Mouse (Mus musculus) gastrocnemius, postnatal 10 days (tissue): Measurements from ENCODE around the gene Syk. TPM values are rescaled to one million over a fixed set of nuclear protein-coding genes. Genes with fewer than 3 reads are reported as not detected.

Experiments
- DNase-seq: peaks from one replicate; pipeline ENCODE4 v3.0.0; 2021; ENCODE audit warnings: mixed read lengths
- long read RNA-seq, 2 experiments: library from polyadenylated mRNA; stranded (forward); transcript quantifications; one replicate each; pipeline ENCODE4 v2.0.0; 2021
- total RNA-seq, 2 experiments: library from RNA; stranded (reverse); gene quantifications; 2 replicates each; pipeline ENCODE4 v1.2.3; 2021

The Syk gene
- 1 to 10 TPM; 3.2 to 5.8 TPM for total RNA-seq
- long read RNA-seq, experiment 1, full-length matches to known transcripts: 4 of 8 reads
- long read RNA-seq, experiment 1, partial matches to known transcripts: 1 of 8 reads
- long read RNA-seq, experiment 1, other reads (novel, unspliced or antisense): 3 of 8 reads
- long read RNA-seq, experiment 2, partial matches to known transcripts: 0 of 1 reads
- long read RNA-seq, experiment 2, other reads (novel, unspliced or antisense): 1 of 1 reads

DNA sequence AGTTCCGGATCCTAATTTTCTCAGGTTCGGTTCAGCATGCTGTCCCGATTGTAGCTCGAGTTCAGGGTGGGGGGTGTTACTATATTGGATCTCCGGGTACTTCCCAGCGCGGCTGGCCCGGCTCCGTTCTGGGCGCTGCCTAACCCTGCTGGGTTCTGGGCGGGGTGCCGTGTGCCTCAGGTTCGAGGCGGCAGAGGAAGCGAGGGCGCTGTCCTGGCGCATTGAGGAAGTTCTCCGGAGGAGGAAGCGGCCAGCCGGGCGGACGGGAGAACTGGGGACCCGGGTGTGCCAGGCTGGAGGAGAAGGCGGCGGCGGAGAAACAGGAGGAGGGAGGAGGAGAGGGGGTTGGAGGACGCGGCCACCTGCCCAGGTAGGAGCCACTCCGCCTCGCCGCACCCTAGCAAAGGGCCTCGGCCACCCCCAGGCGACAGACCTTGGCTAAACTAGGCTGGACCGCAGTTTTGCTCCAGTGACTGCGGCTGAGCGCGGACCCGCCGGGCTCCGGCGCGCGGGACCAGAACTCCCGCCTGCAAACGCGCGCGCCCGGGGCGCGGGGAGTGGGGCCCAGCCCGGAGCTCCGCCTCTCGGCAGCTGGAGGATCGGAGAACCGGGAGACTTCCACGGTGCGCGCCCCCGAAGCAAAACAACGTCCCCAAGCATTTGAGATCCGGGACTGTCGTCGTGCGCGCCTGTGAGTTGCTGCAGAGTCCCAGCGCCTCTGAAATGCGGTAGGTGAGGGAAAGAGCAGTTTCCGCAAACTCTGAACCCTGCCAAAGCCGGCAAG lies at the start of gene Syk:
Gene Syk (plus strand): TSS at position 296 of the 784 bp plus-strand sequence.
- peak; percentile 44 for DNase-seq

GRCm38 (mm10) chr13:52533644-52534043 lies 49.3 kb upstream of the Syk start:
- no peak for DNase-seq

DNA sequence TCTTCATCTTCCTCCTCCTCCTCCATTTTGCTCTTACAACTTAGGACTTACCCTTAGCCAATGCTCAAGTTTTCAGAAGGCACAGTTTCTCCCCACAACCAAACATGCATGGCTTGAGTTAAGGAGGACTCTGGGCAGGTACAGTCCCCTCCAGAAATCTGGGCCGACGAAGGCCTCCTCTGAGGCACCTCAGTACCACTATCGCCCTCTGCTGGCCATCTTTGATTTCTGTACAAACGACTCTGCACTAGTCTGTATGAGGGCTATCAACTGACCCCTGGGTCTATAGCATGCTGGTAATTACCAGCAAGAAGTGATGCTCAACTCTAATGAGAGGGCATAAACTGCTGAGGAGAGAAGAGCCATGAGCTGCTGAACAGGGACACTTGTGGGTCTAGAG lies 47.4 kb upstream of the Syk start:
- DNase-seq: peak; percentile 73

DNA sequence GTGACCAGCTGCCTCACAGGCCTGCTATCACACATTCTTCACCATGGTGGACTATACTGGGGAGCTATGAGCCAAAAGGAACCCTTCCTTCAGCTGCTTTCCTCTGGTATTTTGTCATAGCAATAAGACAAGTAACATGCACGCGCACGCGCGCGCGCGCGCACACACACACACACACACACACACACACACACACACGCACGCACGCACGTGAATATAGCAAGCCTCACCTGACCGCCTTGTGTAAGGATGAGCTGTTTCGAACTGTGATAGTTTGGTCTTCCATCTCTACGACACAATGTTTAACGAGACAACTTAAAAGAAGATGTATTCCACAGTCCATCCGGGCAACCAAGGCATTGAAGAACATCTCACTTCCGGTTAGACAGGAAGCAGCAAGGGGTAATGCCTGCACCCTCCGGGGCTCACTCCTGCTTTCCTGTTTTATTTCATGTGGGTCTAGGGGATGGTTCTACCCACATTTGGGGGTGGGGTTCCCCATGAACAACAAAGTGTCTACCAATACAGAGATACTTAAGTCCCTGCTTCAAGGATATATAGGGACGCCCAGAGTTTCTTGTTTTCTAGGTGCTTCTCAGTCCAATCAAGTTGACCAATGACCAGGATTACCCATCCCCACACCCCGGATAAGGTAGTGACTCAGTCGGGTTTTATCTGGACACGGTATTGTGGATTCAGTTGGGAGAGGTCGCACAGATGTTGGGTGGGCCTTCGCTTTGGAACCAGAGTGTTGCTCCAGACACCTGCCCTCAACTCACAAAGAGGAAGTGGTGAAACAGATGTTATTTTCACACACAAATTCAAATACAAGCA lies 45.0 kb upstream of the Syk start:
- no peak for DNase-seq

DNA sequence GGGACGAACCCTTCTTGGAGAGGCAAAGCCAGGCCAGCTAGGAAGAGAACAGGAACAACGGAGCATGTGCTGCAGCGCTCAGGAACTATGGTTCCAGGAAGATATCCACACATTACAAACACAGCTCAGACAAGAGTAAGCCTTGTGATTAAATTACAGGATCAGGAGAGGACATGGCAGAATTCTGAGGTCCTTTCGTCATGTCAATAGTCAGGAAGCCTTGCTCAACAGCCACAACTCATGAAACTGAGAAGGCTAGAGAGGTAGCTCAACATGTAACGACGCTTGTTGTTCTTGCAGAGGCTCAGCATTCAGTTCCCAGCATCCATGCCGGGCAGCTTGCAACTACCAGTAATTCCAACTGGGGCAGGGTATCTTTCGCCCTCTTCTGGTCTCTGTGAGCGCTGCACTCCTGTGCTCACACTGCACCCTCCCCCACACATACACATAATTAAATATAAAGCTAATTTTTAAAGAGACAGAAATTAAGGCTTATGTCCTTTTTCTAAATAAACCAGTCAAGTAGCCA lies 44.3 kb upstream of the Syk start:
- no peak for DNase-seq

GRCm38 (mm10) chr13:52539461-52539860 lies 43.5 kb upstream of the Syk start:
- no peak for DNase-seq

GRCm38 (mm10) chr13:52541385-52542035 lies 41.5 kb upstream of the Syk start:
- no peak for DNase-seq

GRCm38 (mm10) chr13:52542036-52542526 lies 40.9 kb upstream of the Syk start:
- no peak for DNase-seq

- no peak for DNase-seq
Observed at GRCm38 (mm10) chr13:52542636-52543035, 40.3 kb upstream of the Syk start.

GRCm38 (mm10) chr13:52546288-52546687 lies 36.7 kb upstream of the Syk start:
- DNase-seq: no peak

GRCm38 (mm10) chr13:52550690-52551193 lies 32.2 kb upstream of the Syk start:
- DNase-seq: no peak

DNA sequence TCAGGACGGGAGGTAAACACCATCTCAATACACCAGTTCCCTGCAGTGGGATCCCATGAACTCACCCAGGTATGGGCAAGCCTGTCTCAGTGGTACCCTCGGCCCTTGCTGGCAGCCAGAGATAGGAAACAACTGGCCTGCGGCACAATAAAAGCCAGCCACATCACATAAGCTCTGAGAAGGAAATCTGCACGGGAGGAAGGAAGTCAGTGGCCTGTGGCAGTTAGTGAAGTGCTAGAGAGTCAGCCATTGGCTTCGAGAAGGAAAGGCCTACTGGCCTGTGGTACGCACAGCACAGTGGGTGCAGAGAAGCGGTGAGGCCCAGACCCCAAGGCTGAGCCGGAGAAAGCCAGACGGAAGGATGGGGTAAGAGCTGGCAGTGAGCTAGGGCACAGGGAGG lies 31.7 kb upstream of the Syk start:
- DNase-seq: no peak

DNA sequence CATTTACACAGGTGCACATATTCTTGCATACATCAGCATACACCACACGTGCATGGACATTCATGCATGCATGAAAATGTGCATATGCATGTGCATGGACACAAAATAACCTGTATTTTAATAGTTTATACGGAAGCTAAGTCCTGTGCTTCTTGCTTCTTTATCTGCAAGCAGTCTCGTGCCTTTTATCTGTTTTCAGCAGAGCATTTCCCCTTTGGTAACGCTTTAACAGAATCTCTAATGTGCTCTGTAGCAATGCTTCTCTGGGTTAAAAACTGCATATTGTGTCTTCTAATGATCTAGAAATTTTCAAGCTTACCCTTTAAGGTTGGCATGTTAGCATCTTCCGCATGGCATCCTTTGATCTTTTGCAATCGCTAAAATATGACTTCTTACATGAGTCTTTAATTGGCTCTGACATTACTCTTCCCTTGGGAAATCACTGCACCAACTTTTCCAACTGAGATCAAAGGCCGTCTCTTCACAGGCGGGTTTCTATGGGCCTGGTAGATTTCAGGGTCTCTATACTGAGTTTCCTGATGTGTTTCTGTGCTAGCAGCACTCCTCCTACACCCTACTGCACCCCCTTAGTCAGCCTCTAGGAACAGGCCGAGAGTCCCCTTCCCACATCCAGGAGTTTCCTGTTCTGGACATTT lies 30.0 kb upstream of the Syk start:
- DNase-seq: no peak

GRCm38 (mm10) chr13:52554722-52555121 lies 28.3 kb upstream of the Syk start:
- DNase-seq: no peak

DNA sequence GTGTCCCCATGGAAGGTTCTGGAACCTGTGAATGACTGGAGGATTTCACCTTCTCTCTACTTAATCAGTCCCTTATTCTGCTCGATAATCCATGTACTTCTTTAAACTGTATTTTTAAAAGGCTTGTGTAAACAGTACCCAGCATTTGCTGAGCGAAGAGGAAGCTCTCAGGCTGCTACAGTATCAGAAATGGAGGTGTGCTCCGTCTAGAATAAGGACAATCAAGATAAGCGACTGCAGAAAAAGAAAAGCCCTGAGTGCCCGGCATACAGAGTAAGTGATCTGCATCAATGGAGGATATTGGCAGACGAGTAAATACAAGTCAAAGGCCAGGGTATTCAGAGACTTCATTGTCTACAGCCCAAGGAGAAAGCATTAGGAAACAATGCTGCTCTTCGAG lies 25.6 kb upstream of the Syk start:
- no peak for DNase-seq

- DNase-seq: no peak
Observed at GRCm38 (mm10) chr13:52561367-52562165, 21.4 kb upstream of the Syk start.

- DNase-seq: no peak
Observed at GRCm38 (mm10) chr13:52562166-52562571, 20.8 kb upstream of the Syk start.

DNA sequence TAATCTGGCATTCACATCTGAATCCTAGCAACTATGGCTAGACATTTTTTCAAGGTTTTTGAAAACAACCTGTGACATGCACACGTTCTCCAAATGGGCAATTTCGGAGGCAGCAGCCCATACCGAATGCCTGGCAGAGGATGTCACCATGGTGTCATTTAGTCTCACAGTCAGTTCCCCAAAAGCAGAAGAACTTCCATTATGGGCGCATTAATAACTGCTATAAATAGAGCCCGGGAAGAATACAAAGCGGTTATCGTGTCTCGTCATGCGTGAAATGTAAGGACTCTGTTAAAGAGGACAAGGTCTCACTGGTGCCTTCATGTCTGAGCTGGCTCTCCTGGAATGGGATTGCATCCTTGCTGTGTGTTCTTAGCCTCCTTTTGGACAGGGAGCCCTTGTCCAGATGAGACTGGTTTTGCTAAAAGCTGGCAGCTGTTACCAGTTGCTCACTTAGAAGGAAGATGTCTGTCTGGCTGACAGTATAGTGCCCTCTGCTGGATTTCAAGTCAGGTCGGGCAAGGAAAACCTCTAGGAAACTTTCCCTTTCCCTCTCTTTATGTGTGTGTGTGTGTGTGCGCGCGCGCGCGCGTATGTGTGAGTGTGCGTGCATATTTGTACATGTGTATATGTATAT lies 17.8 kb upstream of the Syk start:
- DNase-seq: no peak

GRCm38 (mm10) chr13:52566188-52566760 lies 16.7 kb upstream of the Syk start:
- DNase-seq: no peak

GRCm38 (mm10) chr13:52566777-52567176 lies 16.2 kb upstream of the Syk start:
- DNase-seq: no peak
